Mouse (Mus musculus) midbrain, postnatal 0 days (tissue): ENCODE data around the gene Spsb1. TPM values are rescaled to one million over a fixed set of nuclear protein-coding genes. Genes with fewer than 3 reads are reported as not detected.

Experiments
- ATAC-seq: fragments of 200-750 bp; cut with Nextera tagmentation; 2 replicates; pipeline ENCODE4 v1.8.0; 2017; ENCODE audit warnings: moderate number of reproducible peaks, mild to moderate bottlenecking, moderate TSS enrichment, moderate library complexity; ENCODE audit not compliant: low FRiP score
- DNase-seq: peaks from one replicate; pipeline ENCODE4 v3.0.0-alpha.2; 2015; ENCODE audit warnings: low spot score
- H3K27ac ChIP-seq: fragments of 300-500 bp; sonication (generic); 2 replicates; pipeline ENCODE4 v1.5.1; 2014; ENCODE audit warnings: low read depth, mild to moderate bottlenecking, low read length, mixed read lengths
- H3K27me3 ChIP-seq: fragments of 300-500 bp; sonication (generic); 2 replicates; pipeline ENCODE4 v1.6.1; 2014; ENCODE audit warnings: low read length, control low read depth, mixed read lengths; ENCODE audit not compliant: insufficient read depth
- H3K36me3 ChIP-seq: fragments of 300-500 bp; sonication (generic); 2 replicates; pipeline ENCODE4 v1.6.1; 2014; ENCODE audit warnings: low read length, control low read depth, mixed read lengths; ENCODE audit not compliant: insufficient read depth
- H3K4me1 ChIP-seq: fragments of 300-500 bp; sonication (generic); 2 replicates; pipeline ENCODE4 v1.6.1; 2014; ENCODE audit warnings: mild to moderate bottlenecking, control low read depth, antibody characterized with exemption, low read length, mixed read lengths; ENCODE audit not compliant: insufficient read depth
- H3K4me2 ChIP-seq: fragments of 300-500 bp; sonication (generic); 2 replicates; pipeline ENCODE4 v1.6.1; 2014; ENCODE audit warnings: low read depth, mild to moderate bottlenecking, low read length, mixed read lengths; ENCODE audit not compliant: poor library complexity, severe bottlenecking
- H3K4me3 ChIP-seq: fragments of 300-500 bp; sonication (generic); 2 replicates; pipeline ENCODE4 v1.5.1; 2014; ENCODE audit warnings: low read depth, mild to moderate bottlenecking, low read length, moderate library complexity
- H3K9ac ChIP-seq: fragments of 300-500 bp; sonication (generic); replicated peaks from 2 replicates; pipeline ENCODE4 v1.6.1; 2014; ENCODE audit warnings: mild to moderate bottlenecking, low read length, moderate library complexity, mixed read lengths; ENCODE audit not compliant: poor library complexity, severe bottlenecking
- H3K9me3 ChIP-seq: fragments of 300-500 bp; sonication (generic); 2 replicates; pipeline ENCODE4 v1.6.1; 2016; ENCODE audit warnings: low read length, control low read depth
- CTCF ChIP-seq: IDR thresholded peaks from 2 replicates; pipeline ENCODE4 v1.5.1; 2016; ENCODE audit warnings: antibody characterized with exemption, mild to moderate bottlenecking
- WGBS: fragments of 180-500 bp; shearing (Covaris S2); extraction: QIAGEN DNeasy Blood & Tissue Kit; methylation state at CpG from one replicate; pipeline ENCODE4 v1.1.7; 2014; 5-methylcytosine and 5-hydroxymethylcytosine counted together
- polyA plus RNA-seq: library from polyadenylated mRNA; unstranded; fragments of >200 nt; fragmentation: Nextera tagmentation; extraction: Ambion mirVana; gene quantifications from 2 replicates; pipeline ENCODE4 v1.2.1, GENCODE M21; 2015
- total RNA-seq: library from RNA; depleted of rRNA; stranded (reverse); fragments of >200 nt; gene quantifications from 2 replicates; pipeline ENCODE4 v1.2.3, GENCODE M21; 2014

Spsb1 gene
- total and polyA plus RNA-seq, 2 experiments from 2014 or later: 4.7 to 13.6 TPM

DNA sequence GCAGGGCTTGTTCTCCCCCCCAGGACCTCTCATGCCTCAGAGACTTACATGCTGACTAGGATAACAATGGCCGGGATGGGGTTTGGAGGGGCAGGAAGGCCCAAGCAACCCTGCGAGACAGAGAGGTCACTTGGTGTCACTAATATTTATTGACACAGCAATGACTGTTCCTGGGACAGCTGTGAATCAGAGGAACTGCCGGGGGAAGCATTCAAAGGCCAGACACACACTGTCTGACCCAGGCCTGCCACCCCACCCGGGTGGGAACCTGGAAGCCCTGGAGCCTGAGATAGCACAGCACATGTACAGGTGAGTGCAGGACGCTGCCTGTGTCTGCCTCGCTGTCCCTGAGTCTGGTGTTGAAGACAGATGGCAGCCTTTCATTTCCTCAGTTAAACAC, 79.5 kb downstream of the Spsb1 start:
- H3K27me3 ChIP-seq: no peaks in the 10 kb centered on the region
- H3K9me3 ChIP-seq: no peaks in the 10 kb centered on the region
- DNase-seq (no peak), ATAC-seq (no peak)
- peaks cover 3% of the 10 kb centered on the region; the same call in 1 of the 2 replicates for H3K4me1 ChIP-seq
- H3K36me3 ChIP-seq: no peaks in the 10 kb centered on the region
- WGBS: 67% methylated on average over 6 of the region's 6 CpGs
- H3K4me2 ChIP-seq: no peak overlapping the region
- H3K27ac ChIP-seq: no peak overlapping the region
- no peak overlapping the region for H3K4me3 ChIP-seq
- H3K9ac ChIP-seq: no peak overlapping the region
- TF ChIP-seq CTCF: peak; percentile 13; the same call in 1 of the 2 replicates

DNA sequence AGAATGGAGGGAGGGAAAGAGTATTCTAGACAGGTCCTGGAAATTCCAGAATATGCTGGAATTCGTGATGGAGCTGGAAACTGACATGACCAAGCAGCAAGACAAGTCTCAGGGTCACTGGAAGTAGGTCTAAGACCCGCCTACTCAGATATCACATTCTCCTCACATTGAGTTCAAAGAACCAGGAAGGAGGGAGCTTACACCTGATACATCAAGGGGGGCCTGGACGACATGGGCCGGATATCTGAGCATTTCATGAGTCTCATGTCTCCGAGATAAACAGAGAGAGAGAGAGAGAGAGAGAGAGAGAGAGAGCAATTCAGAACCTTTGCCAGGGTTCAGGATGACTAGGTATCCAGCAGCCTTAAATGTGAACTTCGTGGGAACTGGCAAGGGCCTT, 82.6 kb downstream of the Spsb1 start:
- WGBS: 82% methylated on average over 6 of the region's 6 CpGs
- H3K4me1 ChIP-seq: peaks cover 3% of the 10 kb centered on the region; the same call in 1 of the 2 replicates
- H3K36me3 ChIP-seq: no peaks in the 10 kb centered on the region
- H3K9ac ChIP-seq: no peak overlapping the region
- DNase-seq (no peak), ATAC-seq (no peak)
- TF ChIP-seq CTCF: no peak
- H3K27ac ChIP-seq: no peak overlapping the region
- no peaks in the 10 kb centered on the region for H3K27me3 ChIP-seq
- H3K4me2 ChIP-seq: no peak overlapping the region
- no peaks in the 10 kb centered on the region for H3K9me3 ChIP-seq
- no peak overlapping the region for H3K4me3 ChIP-seq

DNA sequence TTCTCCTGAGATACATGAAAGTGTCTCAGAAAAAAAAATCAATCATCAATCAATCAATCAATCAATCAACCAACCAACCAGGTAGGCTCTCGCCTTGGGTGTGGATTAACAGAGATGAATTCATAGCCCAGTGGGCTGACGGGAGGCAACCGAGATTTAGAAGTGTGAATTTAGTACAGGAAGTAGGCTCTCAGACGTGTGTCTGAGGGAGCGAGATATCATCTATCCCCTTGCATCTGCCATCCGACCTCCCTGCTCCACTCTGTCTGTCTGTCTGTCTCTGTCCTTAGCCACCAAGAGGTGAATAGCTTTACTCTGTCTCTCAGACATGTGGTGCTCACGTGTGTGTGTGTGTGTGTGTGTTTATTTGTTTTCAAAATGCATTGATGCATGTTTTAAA, 83.3 kb downstream of the Spsb1 start:
- H3K36me3 ChIP-seq: no peaks in the 10 kb centered on the region
- WGBS: 86% methylated on average over 7 of the region's 7 CpGs

DNA sequence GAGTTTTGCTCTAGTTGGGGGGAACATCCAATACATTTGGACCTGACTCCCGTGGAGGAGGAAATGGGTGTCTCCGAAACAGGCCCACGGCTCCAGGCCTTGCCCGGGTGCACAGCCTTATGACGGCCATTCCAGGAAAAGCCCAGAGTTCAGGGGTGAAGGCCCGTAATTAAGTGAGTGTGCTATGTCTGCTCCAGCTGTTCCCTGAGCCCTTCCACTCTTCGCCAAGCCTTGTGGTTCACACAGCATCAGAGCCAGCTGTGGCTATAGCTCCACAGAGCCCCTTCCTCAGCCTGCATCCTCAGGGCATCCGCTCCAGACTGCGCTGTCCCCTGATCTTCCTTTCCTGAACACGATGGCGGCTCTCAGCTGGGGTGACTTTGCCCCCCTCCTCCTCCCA, 83.8 kb downstream of the Spsb1 start:
- no peak for TF ChIP-seq CTCF
- whole genome bisulfite sequencing: 88% methylated on average over 11 of the region's 11 CpGs
- Histone ChIP-seq H3K4me2 (no peak overlapping the region), H3K27me3 (no peaks in the 10 kb centered on the region), H3K9ac (no peak overlapping the region), H3K36me3 (no peaks in the 10 kb centered on the region), H3K27ac (no peak overlapping the region), H3K9me3 (no peaks in the 10 kb centered on the region), H3K4me1 (peaks cover 2% of the 10 kb centered on the region; the same call in 1 of the 2 replicates), H3K4me3 (no peak overlapping the region)
- ATAC-seq (no peak), DNase-seq (no peak)

More for the DNA sequence above, 83.3 kb downstream of the Spsb1 start:
- Histone ChIP-seq H3K4me3 (no peak overlapping the region), H3K27me3 (no peaks in the 10 kb centered on the region), H3K9me3 (no peaks in the 10 kb centered on the region), H3K4me2 (no peak overlapping the region), H3K27ac (no peak overlapping the region), H3K9ac (no peak overlapping the region), H3K4me1 (peaks cover 3% of the 10 kb centered on the region; the same call in 1 of the 2 replicates)
- TF ChIP-seq CTCF: no peak
- DNase-seq (no peak), ATAC-seq (no peak)

DNA sequence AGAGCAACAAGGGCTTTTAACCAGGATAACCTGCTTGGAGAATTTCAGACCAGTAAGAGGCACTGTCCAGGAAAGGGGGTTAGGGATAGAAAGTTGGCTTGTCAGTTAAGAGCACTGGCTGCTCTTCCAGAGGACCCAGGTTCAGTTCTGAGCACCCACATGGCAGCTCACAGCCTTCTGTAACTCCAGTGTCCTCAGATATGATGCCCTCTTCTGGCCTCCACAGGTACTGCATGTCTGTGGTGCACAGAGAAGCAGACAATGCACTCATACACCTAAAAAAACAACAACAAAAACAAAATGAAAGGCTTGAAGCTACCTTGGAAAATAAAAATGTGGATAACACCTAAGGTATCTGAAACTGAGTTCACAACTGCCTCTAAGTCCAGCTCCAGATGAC, 84.4 kb downstream of the Spsb1 start:
- H3K9me3 ChIP-seq: no peaks in the 10 kb centered on the region
- H3K27me3 ChIP-seq: no peaks in the 10 kb centered on the region
- H3K4me1 ChIP-seq: no peaks in the 10 kb centered on the region
- no peak overlapping the region for H3K27ac ChIP-seq
- ATAC-seq: no peak
- H3K9ac ChIP-seq: no peak overlapping the region
- no peak overlapping the region for H3K4me2 ChIP-seq
- DNase-seq: no peak
- no peaks in the 10 kb centered on the region for H3K36me3 ChIP-seq
- TF ChIP-seq CTCF: peak; percentile 42; the same call in 1 of the 2 replicates
- no peak overlapping the region for H3K4me3 ChIP-seq

DNA sequence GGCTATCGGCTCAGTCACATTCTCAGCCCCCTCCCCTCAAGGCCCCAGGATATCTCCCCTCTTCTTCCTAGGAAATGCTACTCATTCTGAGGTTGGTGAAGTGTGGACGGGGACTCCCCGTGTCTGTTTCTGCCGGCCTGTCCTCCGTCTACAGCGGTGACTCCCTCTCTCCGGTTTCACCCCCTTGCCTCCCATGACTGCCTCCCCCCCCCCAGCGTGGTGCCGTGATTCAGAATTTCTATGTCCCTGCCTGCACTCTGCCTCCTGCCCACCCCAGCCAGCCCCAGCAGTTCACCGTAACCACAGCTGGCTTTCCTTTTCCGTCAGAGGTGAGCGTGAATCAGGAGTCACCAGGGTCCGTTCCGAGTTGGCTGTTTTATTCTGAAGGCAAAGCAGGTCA, 86.1 kb downstream of the Spsb1 start:
- Histone ChIP-seq H3K27me3 (no peaks in the 10 kb centered on the region), H3K4me2 (no peak overlapping the region), H3K4me3 (no peak overlapping the region), H3K4me1 (no peaks in the 10 kb centered on the region), H3K27ac (no peak overlapping the region), H3K9ac (no peak overlapping the region), H3K36me3 (no peaks in the 10 kb centered on the region), H3K9me3 (no peaks in the 10 kb centered on the region)
- 80% methylated on average over 14 of the region's 14 CpGs for WGBS
- ATAC-seq: no peak
- DNase-seq: no peak
- TF ChIP-seq CTCF: no peak
